In the genomic region with DNA sequence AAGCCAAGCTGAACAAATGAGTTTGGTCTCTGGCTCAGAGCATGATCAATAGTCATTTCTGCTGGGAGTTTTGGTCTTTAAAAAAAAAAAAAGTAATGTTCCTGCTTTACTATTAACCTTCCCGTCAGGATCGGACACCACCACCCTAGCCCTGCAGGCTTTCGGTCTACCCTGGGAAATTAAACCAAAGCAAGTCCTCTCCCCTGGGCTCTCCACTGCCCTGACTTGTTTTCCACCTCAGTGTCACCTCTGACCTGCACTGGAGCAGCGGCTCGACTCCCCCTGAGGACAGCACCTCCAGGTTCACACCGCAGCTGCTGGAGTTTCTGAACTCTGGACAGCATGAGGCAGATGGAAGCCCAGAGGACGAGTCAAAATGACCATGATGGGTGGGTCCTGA, we compare ENCODE assay signal across 20 mouse cellular contexts.
"Had no signal": no experiment of that assay in that cellular context is flagged by ENCODE, and none has a peak within 500 bp of the region (broad histone marks: within the 10 kb centered on the region; RNA-seq: fewer than 3 reads in every experiment).

No protein-coding gene starts in this region.

- H3K27ac ChIP-seq: intestine, embryonic 15.5 days; kidney, postnatal 0 days; layer of hippocampus, adult 2 months; limb, embryonic 10.5 days; limb, embryonic 13.5 days; macrophage; midbrain, embryonic 12.5 days; neural tube, embryonic 13.5 days; stomach, embryonic 15.5 days had no signal

- ATAC-seq: intestine, embryonic 15.5 days; midbrain, embryonic 16.5 days had no signal

- H3K9me3 ChIP-seq: intestine, embryonic 15.5 days; limb, embryonic 10.5 days; limb, embryonic 13.5 days; midbrain, embryonic 12.5 days; neural tube, embryonic 13.5 days; stomach, embryonic 15.5 days had no signal

- H3K4me1 ChIP-seq: midbrain, embryonic 12.5 days; stomach, embryonic 15.5 days had no signal

- H3K36me3 ChIP-seq: intestine, embryonic 15.5 days; limb, embryonic 13.5 days; midbrain, embryonic 12.5 days; stomach, embryonic 15.5 days had no signal

- H3K4me3 ChIP-seq: intestine, embryonic 15.5 days; layer of hippocampus, adult 2 months; limb, embryonic 10.5 days; limb, embryonic 13.5 days; midbrain, embryonic 12.5 days; myocyte; neural tube, embryonic 13.5 days; stomach, embryonic 15.5 days had no signal

- H3K9ac ChIP-seq: intestine, embryonic 15.5 days; limb, embryonic 13.5 days; lung, embryonic 14.5 days; midbrain, embryonic 12.5 days; neural tube, embryonic 13.5 days; stomach, embryonic 15.5 days had no signal

- H3K27me3 ChIP-seq: intestine, embryonic 15.5 days; limb, embryonic 13.5 days; midbrain, embryonic 12.5 days; neural tube, embryonic 13.5 days; stomach, embryonic 15.5 days had no signal

- H3K4me2 ChIP-seq: intestine, embryonic 15.5 days; limb, embryonic 13.5 days; lung, embryonic 14.5 days; midbrain, embryonic 12.5 days; neural tube, embryonic 13.5 days; stomach, embryonic 15.5 days had no signal

- DNase-seq: kidney, adult 11 months; kidney, adult 9 months; kidney, postnatal 25 days; layer of hippocampus, adult 9-11 months; lung, embryonic 14.5 days; retina, postnatal 1 day; right cerebral cortex, postnatal 25 days; spleen, adult 18-20 months; thymus, postnatal 25 days had no signal
